Mouse (Mus musculus) mouse embryonic stem cell (cell line): Measurements from ENCODE around the gene Spata2l.

Source experiments
- in situ Hi-C, 2 experiments: fragments of 300-500 bp; cut with MboI; formaldehyde crosslinking; loops; 1 replicate in 1 of 2; 3 replicates in 1 of 2; pipeline ENCODE4 v1.14.3; 2019 to 2020; ENCODE audit warnings: low sequenced_read_pairs in 2 of 2, low pct_unique_long_range_greater_than_20kb in 1 of 2, mixed read lengths in 1 of 2; ENCODE audit not compliant: unreplicated experiment in 1 of 2

Gene Spata2l

GRCm38 (mm10) chr8:123213118-123213772, 22.8 kb downstream of the Spata2l start:
- in situ Hi-C loops = no loop called here

GRCm38 (mm10) chr8:123212321-123213117, 23.5 kb downstream of the Spata2l start, which contains the start of the genes Chmp1a and Spata33:
Chmp1a (minus strand) TSS chr8:123212763.
Spata33 (plus strand) TSS chr8:123212832.
- in situ Hi-C loops = no loop called here

- in situ Hi-C loops = no loop called here
These were observed 24.2 kb downstream of the Spata2l start for GRCm38 (mm10) chr8:123211876-123212275.

- in situ Hi-C loops = no loop called here
These were observed 32.5 kb downstream of the Spata2l start for GRCm38 (mm10) chr8:123203571-123203970.

- in situ Hi-C loops = no loop called here
These were observed 33.7 kb downstream of the Spata2l start for GRCm38 (mm10) chr8:123202288-123202687.

GRCm38 (mm10) chr8:123199864-123200263, 36.2 kb downstream of the Spata2l start:
- in situ Hi-C loops = loop anchor here (5.0 to 10.0 kb wide), 3 partner anchors 85 to 365 kb away; partner anchors contain the start of gene Cpne7 (in 1 of the 2)

- in situ Hi-C loops = loop anchor here (5.0 to 10.0 kb wide), 3 partner anchors 82 to 362 kb away; partner anchors contain the start of gene Cpne7 (in 1 of the 2)
These were observed 39.0 kb downstream of the Spata2l start for GRCm38 (mm10) chr8:123197016-123197415.

- in situ Hi-C loops = loop anchor here in 1 of 2 experiments (10.0 kb wide), 2 partner anchors 79 to 359 kb away; partner anchors contain the start of gene Cpne7
These were observed 42.3 kb downstream of the Spata2l start for GRCm38 (mm10) chr8:123193771-123194170.

GRCm38 (mm10) chr8:123191908-123192307, 44.1 kb downstream of the Spata2l start:
- in situ Hi-C loops = loop anchor here in 1 of 2 experiments (10.0 kb wide), 2 partner anchors 77 to 357 kb away; partner anchors contain the start of gene Cpne7

GRCm38 (mm10) chr8:123190678-123191077, 45.4 kb downstream of the Spata2l start:
- in situ Hi-C loops = loop anchor here in 1 of 2 experiments (10.0 kb wide), 2 partner anchors 76 to 356 kb away; partner anchors contain the start of gene Cpne7

- in situ Hi-C loops = no loop called here
These were observed 47.2 kb downstream of the Spata2l start for GRCm38 (mm10) chr8:123188841-123189240.

GRCm38 (mm10) chr8:123188006-123188405, 48.0 kb downstream of the Spata2l start:
- in situ Hi-C loops = no loop called here

GRCm38 (mm10) chr8:123185566-123186409, 50.2 kb downstream of the Spata2l start, which contains the start of gene Dpep1:
Dpep1 (plus strand) TSS chr8:123186242.
- in situ Hi-C loops = no loop called here

GRCm38 (mm10) chr8:123181391-123181790, 54.6 kb downstream of the Spata2l start:
- in situ Hi-C loops = no loop called here
